Mouse (Mus musculus): ENCODE measurements around the gene Slco2b1.

Gene Slco2b1

DNA sequence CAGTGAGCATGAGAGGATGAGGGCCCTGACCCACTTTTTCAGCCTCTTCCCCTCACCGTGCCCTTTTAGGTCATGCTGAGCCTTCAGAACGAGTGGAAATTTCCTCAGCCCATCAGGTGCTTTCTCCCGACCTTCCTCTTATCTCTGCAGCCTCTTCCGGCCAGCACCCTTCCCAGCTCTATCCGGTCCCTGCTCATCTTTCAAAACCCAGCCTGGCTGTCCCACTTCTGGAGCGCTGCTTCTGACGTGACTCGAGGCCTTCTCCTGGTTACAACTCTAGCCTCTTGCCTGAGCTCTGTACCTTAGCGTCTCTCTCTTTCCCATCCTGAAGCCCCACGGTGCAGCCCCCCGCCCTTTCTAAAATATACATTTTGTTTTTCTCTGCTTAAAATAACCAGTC is 56.9 kb downstream of the Slco2b1 start:
- DNase-seq (ENCODE audit: low read depth, low spot score) = no peak

DNA sequence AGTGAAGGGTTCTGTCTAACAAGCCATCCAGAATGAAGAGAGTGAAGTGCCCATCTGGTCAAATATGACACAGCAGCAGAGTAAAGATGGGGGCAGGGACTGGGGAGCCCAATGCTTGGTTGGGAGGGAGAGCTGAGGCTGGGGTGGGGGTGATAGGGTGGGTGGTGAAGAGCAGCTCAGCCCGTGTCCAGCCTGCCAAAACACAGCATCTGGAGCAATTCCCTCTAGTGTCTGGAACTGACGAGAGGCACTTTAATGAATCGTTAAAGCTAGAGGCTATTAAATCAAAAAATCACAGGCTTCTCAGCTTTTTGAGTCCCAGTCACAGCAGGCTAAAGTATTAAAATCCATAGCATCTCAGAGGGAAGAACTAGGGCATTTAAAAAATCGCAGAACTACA is 61.6 kb downstream of the Slco2b1 start:
- no peak for DNase-seq (ENCODE audit: low read depth, low spot score)

DNA sequence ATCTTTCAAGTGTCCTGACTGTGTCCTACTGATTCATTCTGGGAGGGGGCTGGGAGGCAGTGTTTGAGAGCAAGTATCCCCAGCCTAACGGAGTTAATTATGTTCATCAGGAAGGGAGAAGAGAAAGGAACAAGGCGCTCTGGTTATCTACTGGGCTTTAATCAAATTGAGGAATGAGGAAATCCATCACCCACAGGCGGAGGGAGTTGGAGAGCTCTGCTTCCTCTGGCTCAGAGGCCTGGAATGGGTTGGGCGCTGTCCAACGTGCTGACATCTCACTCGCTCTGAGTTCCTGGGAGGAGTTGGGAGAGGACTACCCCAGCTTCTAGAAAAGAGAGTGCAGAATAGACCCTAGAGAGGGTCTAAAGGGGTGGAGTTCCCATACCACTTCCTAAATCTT is 62.5 kb downstream of the Slco2b1 start:
- peak; percentile 64 for DNase-seq (ENCODE audit: low read depth, low spot score)

DNA sequence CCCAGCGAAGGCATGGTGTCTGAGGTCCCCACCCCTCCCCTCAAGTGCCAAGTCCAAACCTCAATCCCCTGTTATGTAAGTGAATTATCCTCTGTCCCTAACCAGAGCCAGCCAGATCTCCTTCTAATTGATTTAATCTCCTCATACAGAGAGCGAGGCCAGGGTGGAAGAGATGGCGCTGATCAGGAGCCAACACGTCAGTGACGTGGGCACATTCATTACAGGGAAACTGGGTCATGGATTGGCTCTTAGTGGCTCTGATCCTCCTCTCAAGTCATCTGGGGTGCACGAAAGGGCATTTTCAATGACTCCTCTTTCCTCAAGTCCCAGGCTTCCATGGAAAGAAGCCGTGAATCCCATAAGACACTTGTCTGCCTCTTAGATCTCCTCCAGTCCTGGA is 66.4 kb downstream of the Slco2b1 start:
- DNase-seq (ENCODE audit: low read depth, low spot score) = no peak

DNA sequence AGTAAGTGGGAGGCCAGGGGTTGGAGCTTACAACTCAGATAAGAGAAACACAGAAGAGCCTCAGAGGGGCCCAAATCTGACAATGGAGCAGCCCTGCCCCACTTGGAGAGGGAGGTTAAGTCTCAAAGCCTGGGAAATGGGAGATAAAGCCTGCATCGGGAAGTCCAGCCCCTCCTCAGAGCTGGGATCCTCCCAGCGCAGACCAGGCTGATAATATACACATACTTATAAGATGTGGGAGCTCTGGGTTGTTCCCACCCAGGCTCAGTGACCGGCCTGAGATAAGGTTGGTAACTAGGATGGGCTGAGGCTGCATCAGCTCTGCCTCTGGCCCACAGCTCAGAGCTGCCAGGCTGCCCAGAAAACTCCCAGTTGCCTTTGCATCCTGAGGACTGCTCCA is 69.1 kb downstream of the Slco2b1 start:
- no peak for DNase-seq (ENCODE audit: low read depth, low spot score)

DNA sequence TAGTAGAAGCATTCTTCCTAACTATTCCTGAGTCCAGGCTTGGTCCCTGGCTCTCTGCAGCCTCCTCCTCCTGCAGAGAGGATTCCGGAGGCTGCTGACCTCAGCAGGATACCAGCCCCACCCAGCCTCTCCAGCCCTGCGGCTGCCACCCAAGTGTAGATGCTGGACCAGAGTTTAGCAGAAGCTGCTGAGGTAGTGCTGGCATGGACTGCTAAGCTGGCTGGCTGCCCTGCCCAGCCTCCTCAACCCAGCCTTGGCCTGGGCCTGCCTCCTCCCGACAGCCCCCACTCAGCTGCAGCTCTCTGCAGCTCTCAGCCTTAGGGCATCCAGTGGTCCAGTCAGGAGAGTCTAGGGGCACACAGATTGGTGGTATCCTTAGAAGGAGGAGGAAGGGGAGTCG is 69.9 kb downstream of the Slco2b1 start:
- no peak for DNase-seq (ENCODE audit: low read depth, low spot score)

DNA sequence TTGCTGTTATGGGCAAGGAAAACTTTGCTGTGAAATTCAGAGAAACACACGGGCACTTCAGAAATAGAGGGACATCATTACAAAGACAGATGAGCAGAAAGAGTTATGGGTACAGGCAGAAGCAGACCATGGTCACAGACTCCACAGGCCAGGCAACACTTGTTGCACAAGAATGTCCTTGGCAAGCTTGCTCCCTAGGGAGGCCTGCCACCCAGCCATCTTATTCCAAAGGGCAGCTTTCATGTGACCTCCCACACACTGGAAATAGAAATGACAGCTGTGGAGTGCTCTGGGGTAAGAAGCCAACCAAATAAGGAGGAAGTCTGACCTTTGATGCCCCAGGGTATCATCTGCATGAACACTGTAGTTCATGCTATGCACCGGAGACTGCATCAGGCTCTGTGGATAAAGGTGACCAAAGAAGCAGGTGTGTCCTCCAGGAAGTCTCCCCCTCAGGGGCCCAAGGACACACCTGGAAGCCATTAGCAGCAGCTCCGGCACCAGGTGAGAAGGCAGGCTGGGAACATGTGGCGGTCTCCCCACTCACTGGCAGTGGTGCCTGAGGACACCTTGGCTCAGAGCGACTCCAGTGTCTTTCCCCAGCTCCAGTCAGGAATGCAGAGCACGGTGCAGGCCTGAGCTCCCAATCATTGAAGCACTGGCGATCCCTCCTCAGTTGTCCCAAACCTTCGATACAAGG is 77.0 kb downstream of the Slco2b1 start:
- no peak for DNase-seq (ENCODE audit: low read depth, low spot score)

DNA sequence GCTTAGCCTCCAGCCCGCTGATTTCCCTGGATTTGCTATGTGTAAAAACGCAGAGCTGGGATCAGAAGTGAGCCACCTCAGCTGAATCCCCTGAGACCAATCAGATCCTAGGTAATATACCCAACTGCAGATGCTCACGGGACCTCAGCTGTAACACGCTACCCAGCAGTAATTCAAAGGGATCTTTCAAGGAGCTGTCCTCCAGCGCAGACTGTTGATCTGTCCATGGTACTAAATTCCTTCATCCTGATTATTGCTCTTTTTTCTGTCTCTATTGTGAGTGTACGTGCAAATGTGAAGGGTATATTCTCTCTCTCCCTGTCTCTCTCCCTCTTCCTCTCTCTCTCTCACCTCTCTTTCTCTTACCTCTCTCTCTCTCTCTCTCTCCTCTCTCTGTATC is 78.9 kb downstream of the Slco2b1 start:
- no peak for DNase-seq (ENCODE audit: low read depth, low spot score)

DNA sequence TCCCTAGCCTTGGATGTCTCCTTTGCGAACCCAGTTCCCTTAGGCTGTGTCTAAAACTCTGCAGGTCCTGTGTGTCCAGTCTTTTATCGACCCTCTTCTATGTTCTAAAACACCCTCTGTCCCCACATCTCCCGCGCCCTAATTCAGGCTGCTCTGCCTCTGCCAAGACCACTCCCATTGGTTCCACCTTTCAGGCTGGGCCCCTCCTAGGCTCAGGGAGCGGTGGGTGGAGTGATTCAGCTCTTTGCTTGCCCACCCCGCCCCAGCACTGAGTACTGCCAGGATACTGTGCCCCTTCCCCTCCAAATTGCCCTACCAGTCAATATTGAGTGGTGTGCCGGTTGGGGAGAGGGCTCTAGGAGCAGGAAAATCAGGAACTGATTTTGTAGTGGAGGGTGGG is 83.8 kb downstream of the Slco2b1 start:
- no peak for DNase-seq (ENCODE audit: low read depth, low spot score)

DNA sequence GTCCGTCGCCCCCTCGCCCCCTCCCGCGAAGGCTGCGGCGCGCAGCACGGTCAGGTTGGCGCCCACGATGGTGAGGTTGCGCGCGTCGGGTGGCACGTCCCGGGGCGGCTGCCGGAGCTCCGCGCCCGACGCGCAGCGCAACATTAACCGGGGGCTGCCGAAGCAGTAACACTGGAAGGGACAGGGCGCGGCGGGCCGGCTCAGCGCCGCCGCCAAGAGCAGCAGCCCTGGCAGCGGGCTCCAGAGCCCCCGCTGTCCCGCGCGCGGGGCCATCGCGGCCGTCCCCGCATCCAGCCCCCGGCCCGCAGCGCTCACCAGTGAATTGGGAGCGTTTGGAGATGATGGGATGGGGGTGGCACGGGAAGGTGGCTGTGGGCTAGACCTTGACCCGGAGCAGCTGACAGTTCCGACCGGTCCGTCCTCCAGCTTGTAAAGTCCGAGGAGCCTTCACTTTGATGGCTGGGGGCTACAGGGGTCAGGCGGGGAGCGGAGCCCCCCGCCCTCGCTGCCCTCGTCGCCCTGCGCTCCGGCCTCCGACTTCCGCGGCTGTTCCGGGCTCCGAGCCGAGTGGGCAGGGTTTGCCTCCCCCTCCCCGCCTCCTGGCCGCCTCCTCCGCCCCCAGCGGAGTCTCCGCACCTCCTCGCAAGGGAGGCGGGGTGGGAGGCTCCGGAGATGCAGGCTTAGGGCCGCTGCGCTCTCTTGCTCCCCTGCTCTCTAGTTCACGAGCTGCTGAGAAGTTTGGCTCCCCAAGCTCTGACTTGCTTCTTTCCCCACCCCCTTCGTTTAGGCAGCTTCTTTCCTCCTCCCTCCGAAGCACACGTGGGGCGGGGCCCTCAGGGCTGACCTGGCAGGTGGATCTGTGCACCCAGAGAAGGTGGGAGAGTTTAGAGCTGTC is 84.5 kb downstream of the Slco2b1 start, which contains the start of gene Tpbgl:
Gene Tpbgl, minus strand, starts transcription at position 728 of the 895 bp plus-strand sequence.
- no peak for DNase-seq (ENCODE audit: low read depth, low spot score)

DNA sequence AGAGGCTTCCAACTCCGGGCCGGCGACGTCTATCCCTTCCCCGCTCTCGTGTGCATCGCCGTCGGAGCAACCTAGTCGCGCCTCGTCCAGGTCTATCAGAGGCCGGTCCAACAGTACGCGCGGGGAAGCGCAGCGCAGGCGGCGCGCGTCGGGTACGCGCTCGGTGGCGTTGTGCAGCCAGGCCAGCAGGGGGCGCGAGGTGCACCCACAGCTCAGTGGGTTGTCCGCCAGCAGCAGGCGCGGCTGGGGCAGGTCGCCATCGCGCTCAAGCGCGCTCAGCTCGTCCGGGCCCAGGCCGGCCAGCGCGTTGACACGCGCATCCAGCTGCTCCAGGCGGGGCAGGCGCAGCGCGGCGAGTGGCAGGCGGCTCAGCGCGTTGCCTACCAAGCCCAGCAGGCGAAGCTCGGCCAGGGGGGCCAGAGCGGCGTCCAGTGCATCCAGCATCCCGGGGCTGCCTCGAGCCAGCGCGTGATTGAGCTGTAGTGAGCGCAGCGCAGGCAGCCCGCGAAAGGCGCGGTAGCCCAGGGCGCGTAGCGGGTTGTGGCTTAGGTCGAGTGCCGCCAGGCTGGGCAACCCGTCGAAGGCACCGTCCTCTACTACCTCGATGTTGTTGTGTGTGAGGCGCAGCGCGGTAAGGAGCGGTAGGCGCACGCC is 85.3 kb downstream of the Slco2b1 start:
- peak; percentile 76 for DNase-seq (ENCODE audit: low read depth, low spot score)

DNA sequence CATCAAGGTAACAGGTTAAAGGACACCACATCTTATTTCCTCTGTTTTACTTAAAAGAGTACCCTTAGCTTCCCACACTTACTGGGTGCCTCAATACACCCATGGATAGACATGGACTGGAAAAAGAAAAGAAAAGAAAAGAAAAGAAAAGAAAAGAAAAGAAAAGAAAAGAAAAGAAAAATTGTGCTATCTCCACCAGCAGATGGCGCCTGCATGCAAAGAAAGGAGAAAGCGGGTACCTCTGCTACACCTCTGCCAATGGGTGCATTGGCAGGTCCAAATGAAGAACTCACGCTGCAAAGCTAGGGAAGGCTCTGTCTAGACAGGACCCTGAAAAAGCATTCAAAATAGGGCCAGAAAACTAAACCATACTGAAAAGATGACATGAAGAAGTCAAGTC is 92.3 kb downstream of the Slco2b1 start:
- no peak for DNase-seq (ENCODE audit: low read depth, low spot score)

DNA sequence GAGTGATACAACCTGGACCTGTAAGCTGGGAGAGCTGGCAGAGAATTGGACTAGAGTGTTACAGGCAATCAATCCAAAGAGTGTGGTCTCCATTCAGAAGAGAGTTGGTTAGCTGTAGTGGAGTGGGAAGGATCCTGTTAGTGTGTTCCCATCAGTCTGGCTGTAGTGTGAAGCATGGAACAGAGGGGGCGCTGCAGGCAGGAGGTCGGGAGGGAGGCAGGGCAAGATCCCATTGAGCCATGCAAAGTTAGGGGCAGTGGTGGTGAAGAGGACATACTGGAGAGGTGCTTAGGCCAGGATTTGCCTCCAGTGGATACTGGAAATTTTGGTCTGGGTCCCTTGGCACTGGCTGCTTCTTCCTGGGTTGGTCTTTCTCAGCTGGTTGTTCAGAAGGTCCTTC is 92.9 kb downstream of the Slco2b1 start:
- DNase-seq (ENCODE audit: low read depth, low spot score) = no peak
